Mouse (Mus musculus): ENCODE results near the gene Fam234b.
A peak's percentile ranks its signal among the peaks of the same experiment; 100 is the strongest.

Fam234b gene

GRCm38 (mm10) chr6:135235742-135236141, 38.0 kb downstream of the Fam234b start:
- TF ChIP-seq POU5F1 (IDR thresholded peaks at IDR 0.05; ENCODE audit: borderline replicate concordance, low read length) (no peak), CTCF (conservative IDR thresholded peaks at IDR 0.05; ENCODE audit: low read length) (no peak), NANOG (IDR thresholded peaks at IDR 0.05; ENCODE audit: borderline replicate concordance, low read length) (no peak)
- H3K36me3 ChIP-seq (ENCODE audit: insufficient read depth, low read length) = peaks cover 7% of the 10 kb centered on the region
- peaks cover 32% of the 10 kb centered on the region for H3K4me1 ChIP-seq (replicated peaks; ENCODE audit: low read depth, low read length)
- H3K27me3 ChIP-seq (ENCODE audit: insufficient read depth, low read length) = peaks cover 31% of the 10 kb centered on the region
- H3K9me3 ChIP-seq (ENCODE audit: low read length) = no peaks in the 10 kb centered on the region
- H3K4me3 ChIP-seq (replicated peaks; ENCODE audit: low read length) = no peak overlapping the region

- H3K9me3 ChIP-seq (ENCODE audit: low read length) = no peaks in the 10 kb centered on the region
- TF ChIP-seq NANOG (IDR thresholded peaks at IDR 0.05; ENCODE audit: borderline replicate concordance, low read length) = no peak
- TF ChIP-seq CTCF (conservative IDR thresholded peaks at IDR 0.05; ENCODE audit: low read length) = peak; percentile 16; the same call in 1 of the 2 replicates
- TF ChIP-seq POU5F1 (IDR thresholded peaks at IDR 0.05; ENCODE audit: borderline replicate concordance, low read length) = no peak
- no peak overlapping the region for H3K4me3 ChIP-seq (replicated peaks; ENCODE audit: low read length)
- H3K27me3 ChIP-seq (ENCODE audit: insufficient read depth, low read length) = peaks cover 35% of the 10 kb centered on the region
- H3K36me3 ChIP-seq (ENCODE audit: insufficient read depth, low read length) = peaks cover 7% of the 10 kb centered on the region
- peaks cover 40% of the 10 kb centered on the region for H3K4me1 ChIP-seq (replicated peaks; ENCODE audit: low read depth, low read length)
Observed at GRCm38 (mm10) chr6:135236576-135236975, 38.8 kb downstream of the Fam234b start.

DNA sequence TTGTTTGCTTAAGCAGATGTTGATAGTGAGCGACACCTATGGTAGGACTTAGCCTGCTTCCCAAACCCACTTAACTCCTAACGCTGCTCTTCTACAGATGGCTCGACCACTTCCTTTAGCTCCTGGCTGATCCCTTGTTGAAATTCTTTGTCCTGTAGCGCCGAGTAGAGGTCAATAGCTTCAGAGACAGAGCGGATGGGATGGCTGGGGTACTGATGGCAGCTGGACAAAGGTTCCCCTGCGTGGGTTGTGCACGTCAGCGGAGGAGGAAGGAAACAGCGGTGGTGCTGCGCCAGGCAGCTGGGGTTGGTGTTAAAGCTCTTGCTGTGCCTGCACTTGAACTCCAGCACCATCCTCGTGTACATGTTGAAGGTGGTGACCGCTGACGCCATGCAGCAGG, 39.5 kb downstream of the Fam234b start:
- peaks cover 4% of the 10 kb centered on the region; the same call in 1 of the 2 replicates for H3K36me3 ChIP-seq (ENCODE audit: insufficient read depth, low read length)
- H3K9me3 ChIP-seq (ENCODE audit: low read length) = no peaks in the 10 kb centered on the region
- peaks cover 31% of the 10 kb centered on the region for H3K27me3 ChIP-seq (ENCODE audit: insufficient read depth, low read length)
- TF ChIP-seq POU5F1 (IDR thresholded peaks at IDR 0.05; ENCODE audit: borderline replicate concordance, low read length) = no peak
- no peak for TF ChIP-seq NANOG (IDR thresholded peaks at IDR 0.05; ENCODE audit: borderline replicate concordance, low read length)
- no peak for TF ChIP-seq CTCF (conservative IDR thresholded peaks at IDR 0.05; ENCODE audit: low read length)
- H3K4me1 ChIP-seq (replicated peaks; ENCODE audit: low read depth, low read length) = peaks cover 44% of the 10 kb centered on the region
- H3K4me3 ChIP-seq (replicated peaks; ENCODE audit: low read length) = peak overlapping the region; percentile 41

DNA sequence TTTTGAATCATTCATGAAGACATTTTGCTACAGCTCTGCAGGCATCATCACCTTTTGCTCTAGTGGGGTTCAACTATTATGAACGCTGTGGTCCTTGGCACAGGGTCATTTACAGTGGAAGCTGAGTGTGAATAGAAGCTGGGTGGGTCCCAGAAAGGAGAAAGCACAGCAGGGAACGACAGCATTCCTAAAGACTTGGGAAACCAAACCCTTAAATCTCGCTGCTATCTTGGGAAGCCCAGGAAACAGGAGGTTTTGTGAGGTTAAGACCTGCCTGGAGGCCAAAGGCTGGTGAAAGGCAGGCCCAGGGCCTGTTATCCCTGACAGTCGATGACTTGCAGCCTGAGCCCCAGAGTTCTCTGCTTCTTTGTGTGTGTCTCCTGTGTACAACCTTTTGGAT, 40.4 kb downstream of the Fam234b start:
- TF ChIP-seq CTCF (conservative IDR thresholded peaks at IDR 0.05; ENCODE audit: low read length) (no peak), NANOG (IDR thresholded peaks at IDR 0.05; ENCODE audit: borderline replicate concordance, low read length) (no peak), POU5F1 (IDR thresholded peaks at IDR 0.05; ENCODE audit: borderline replicate concordance, low read length) (no peak)
- Histone ChIP-seq H3K27me3 (ENCODE audit: insufficient read depth, low read length) (peaks cover 29% of the 10 kb centered on the region), H3K9me3 (ENCODE audit: low read length) (no peaks in the 10 kb centered on the region), H3K36me3 (ENCODE audit: insufficient read depth, low read length) (peaks cover 3% of the 10 kb centered on the region; the same call in 1 of the 2 replicates), H3K4me3 (replicated peaks; ENCODE audit: low read length) (no peak overlapping the region), H3K4me1 (replicated peaks; ENCODE audit: low read depth, low read length) (peaks cover 44% of the 10 kb centered on the region)

DNA sequence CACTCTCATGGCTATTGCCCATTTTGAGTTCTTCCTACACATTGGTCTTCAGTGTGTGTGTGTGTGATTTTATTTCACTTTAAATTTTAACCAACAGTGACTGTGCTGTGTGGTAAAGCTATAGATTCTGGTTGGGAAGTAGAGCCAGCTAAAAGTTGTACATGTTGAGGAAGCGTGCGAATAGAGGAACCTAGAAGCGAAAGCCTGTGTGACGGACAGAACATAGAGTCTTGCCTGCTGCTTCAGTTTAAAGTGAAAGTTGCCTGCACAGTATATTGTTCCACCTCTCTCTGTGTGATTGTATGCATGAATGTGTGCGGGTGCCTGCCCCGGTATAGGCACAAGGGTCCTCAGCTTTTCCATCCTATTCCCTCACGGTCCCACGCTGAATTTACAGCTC, 42.6 kb downstream of the Fam234b start:
- no peak overlapping the region for H3K4me3 ChIP-seq (replicated peaks; ENCODE audit: low read length)
- TF ChIP-seq CTCF (conservative IDR thresholded peaks at IDR 0.05; ENCODE audit: low read length) = no peak
- no peak for TF ChIP-seq NANOG (IDR thresholded peaks at IDR 0.05; ENCODE audit: borderline replicate concordance, low read length)
- TF ChIP-seq POU5F1 (IDR thresholded peaks at IDR 0.05; ENCODE audit: borderline replicate concordance, low read length) = no peak
- H3K27me3 ChIP-seq (ENCODE audit: insufficient read depth, low read length) = peaks cover 46% of the 10 kb centered on the region
- H3K36me3 ChIP-seq (ENCODE audit: insufficient read depth, low read length) = no peaks in the 10 kb centered on the region
- H3K4me1 ChIP-seq (replicated peaks; ENCODE audit: low read depth, low read length) = peaks cover 48% of the 10 kb centered on the region
- no peaks in the 10 kb centered on the region for H3K9me3 ChIP-seq (ENCODE audit: low read length)

DNA sequence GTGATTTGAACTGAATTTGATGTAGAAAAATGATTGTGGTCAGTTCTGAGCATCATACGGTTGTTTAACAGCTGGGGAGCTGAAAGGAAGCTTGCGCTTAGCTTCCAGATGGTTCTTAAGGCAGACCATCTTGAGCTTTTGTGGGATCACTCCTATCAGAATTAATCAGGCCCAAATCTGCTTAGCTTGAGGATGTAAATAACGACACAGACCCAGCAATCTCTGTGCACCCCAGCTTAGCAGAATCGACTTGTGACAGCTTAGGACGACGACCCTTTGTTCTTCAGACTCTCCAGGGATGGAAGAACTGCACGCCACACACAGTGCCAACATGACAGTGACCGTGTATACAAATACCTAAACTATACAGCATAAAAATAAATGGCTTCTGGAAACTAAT, 47.8 kb downstream of the Fam234b start:
- H3K9me3 ChIP-seq (ENCODE audit: low read length) = no peaks in the 10 kb centered on the region
- peaks cover 26% of the 10 kb centered on the region for H3K4me1 ChIP-seq (replicated peaks; ENCODE audit: low read depth, low read length)
- peaks cover 53% of the 10 kb centered on the region for H3K27me3 ChIP-seq (ENCODE audit: insufficient read depth, low read length)
- no peak overlapping the region for H3K4me3 ChIP-seq (replicated peaks; ENCODE audit: low read length)
- no peak for TF ChIP-seq CTCF (conservative IDR thresholded peaks at IDR 0.05; ENCODE audit: low read length)
- no peak for TF ChIP-seq POU5F1 (IDR thresholded peaks at IDR 0.05; ENCODE audit: borderline replicate concordance, low read length)
- no peak for TF ChIP-seq NANOG (IDR thresholded peaks at IDR 0.05; ENCODE audit: borderline replicate concordance, low read length)
- H3K36me3 ChIP-seq (ENCODE audit: insufficient read depth, low read length) = no peaks in the 10 kb centered on the region

- Histone ChIP-seq H3K4me1 (replicated peaks; ENCODE audit: low read depth, low read length) (peaks cover 32% of the 10 kb centered on the region), H3K36me3 (ENCODE audit: insufficient read depth, low read length) (no peaks in the 10 kb centered on the region), H3K4me3 (replicated peaks; ENCODE audit: low read length) (no peak overlapping the region), H3K9me3 (ENCODE audit: low read length) (no peaks in the 10 kb centered on the region), H3K27me3 (ENCODE audit: insufficient read depth, low read length) (peaks cover 57% of the 10 kb centered on the region)
- TF ChIP-seq POU5F1 (IDR thresholded peaks at IDR 0.05; ENCODE audit: borderline replicate concordance, low read length) (no peak), CTCF (conservative IDR thresholded peaks at IDR 0.05; ENCODE audit: low read length) (no peak), NANOG (IDR thresholded peaks at IDR 0.05; ENCODE audit: borderline replicate concordance, low read length) (no peak)
Observed at GRCm38 (mm10) chr6:135247861-135248260, 50.1 kb downstream of the Fam234b start.

DNA sequence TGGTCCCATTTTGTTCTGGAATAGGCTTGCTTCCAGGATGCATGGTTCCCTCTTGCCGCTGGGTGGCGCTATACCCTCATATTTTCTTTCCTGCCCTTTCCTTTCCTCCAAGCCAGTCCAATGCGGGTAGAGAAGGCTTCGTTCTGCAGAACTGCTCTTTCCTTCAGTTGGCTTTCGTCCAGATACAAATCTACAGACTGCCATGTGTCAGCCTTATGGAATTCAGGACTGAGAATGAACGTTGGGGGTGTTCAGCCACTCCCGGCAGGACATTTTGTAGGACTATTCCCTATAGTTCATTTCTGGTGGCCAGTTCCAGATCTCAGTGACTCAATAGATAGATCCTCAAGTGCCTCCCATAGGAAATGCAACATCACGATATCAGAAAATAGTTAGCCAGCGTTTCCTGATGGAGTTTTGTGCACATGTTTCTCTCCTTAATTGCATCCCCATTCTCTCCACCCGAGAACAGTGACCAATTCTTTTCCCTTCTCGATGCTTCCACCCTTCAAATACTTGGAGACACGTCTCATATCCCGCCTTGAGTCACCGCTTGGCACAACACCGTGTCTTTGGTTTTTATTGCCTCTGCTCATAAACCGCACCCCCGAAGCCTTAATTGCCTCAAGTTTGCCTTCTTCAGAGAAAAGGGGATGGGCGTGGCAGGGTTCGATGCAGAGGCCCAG, 52.2 kb downstream of the Fam234b start:
- H3K4me3 ChIP-seq (replicated peaks; ENCODE audit: low read length) = 0 out of 2 replicates have a peak overlapping the region, but pooled peaks have one; percentile 7
- TF ChIP-seq POU5F1 (IDR thresholded peaks at IDR 0.05; ENCODE audit: borderline replicate concordance, low read length) = no peak
- TF ChIP-seq CTCF (conservative IDR thresholded peaks at IDR 0.05; ENCODE audit: low read length) = peak; percentile 83
- TF ChIP-seq NANOG (IDR thresholded peaks at IDR 0.05; ENCODE audit: borderline replicate concordance, low read length) = no peak
- H3K4me1 ChIP-seq (replicated peaks; ENCODE audit: low read depth, low read length) = peaks cover 44% of the 10 kb centered on the region
- H3K27me3 ChIP-seq (ENCODE audit: insufficient read depth, low read length) = peaks cover 39% of the 10 kb centered on the region
- H3K36me3 ChIP-seq (ENCODE audit: insufficient read depth, low read length) = no peaks in the 10 kb centered on the region
- H3K9me3 ChIP-seq (ENCODE audit: low read length) = peaks cover 10% of the 10 kb centered on the region

Data from E14TG2a.4 (cell line).